Mouse (Mus musculus): ENCODE results near the gene Timd2.

GRCm38 (mm10) chr11:46665599-46666522 is 41.0 kb downstream of the Timd2 start:
- TF ChIP-seq CTCF (IDR thresholded peaks at IDR 0.05; ENCODE audit: low read depth, low read length): no peak
- TF ChIP-seq GATA1 (IDR thresholded peaks at IDR 0.05; ENCODE audit: borderline replicate concordance, low read length): no peak
